Mouse (Mus musculus) MEL (cell line): ENCODE results near the gene Med7. TPM values are rescaled to one million over a fixed set of nuclear protein-coding genes. Genes with fewer than 3 reads are reported as not detected.

ENCODE experiments used
- DNase-seq: peaks from one replicate; pipeline ENCODE4 v3.0.0; 2011; ENCODE audit warnings: low read depth, low spot score
- H3K27ac ChIP-seq: 2 replicates; pipeline ENCODE4 v1.5.1; 2012; ENCODE audit warnings: low read depth, mild to moderate bottlenecking, control low read depth, low read length, moderate library complexity; ENCODE audit not compliant: control insufficient read depth
- H3K27me3 ChIP-seq, 2 experiments: fragments of 150-350 bp in 1 of 2; sonication (generic) in 1 of 2; 2 replicates each; pipeline ENCODE4 v1.6.1; 2012; ENCODE audit warnings: low read length in 2 of 2, mild to moderate bottlenecking in 2 of 2, improper control_type of control experiment in 1 of 2, moderate library complexity in 1 of 2; ENCODE audit not compliant: insufficient read depth in 2 of 2, control insufficient read depth in 1 of 2
- H3K36me3 ChIP-seq, 2 experiments: 2 replicates each; pipeline ENCODE4 v1.6.1; 2012 to 2014; ENCODE audit warnings: low read length in 2 of 2, improper control_type of control experiment in 1 of 2, inconsistent platforms in 1 of 2, mild to moderate bottlenecking in 1 of 2; ENCODE audit not compliant: insufficient read depth in 2 of 2, control insufficient read depth in 1 of 2
- H3K4me1 ChIP-seq, 2 experiments: fragments of 150-350 bp in 1 of 2; sonication (generic) in 1 of 2; 2 replicates each; pipeline ENCODE4 v1.6.1; 2012; ENCODE audit warnings: low read length in 2 of 2, improper control_type of control experiment in 1 of 2, mild to moderate bottlenecking in 1 of 2; ENCODE audit not compliant: insufficient read depth in 2 of 2, control insufficient read depth in 1 of 2
- H3K4me3 ChIP-seq, 2 experiments: fragments of 150-350 bp in 1 of 2; sonication (generic) in 1 of 2; 2 replicates each; pipeline ENCODE4 v1.5.1; 2012; ENCODE audit warnings: low read depth in 2 of 2, low read length in 2 of 2, mild to moderate bottlenecking in 2 of 2, moderate library complexity in 2 of 2, control low read depth in 1 of 2, improper control_type of control experiment in 1 of 2; ENCODE audit not compliant: control insufficient read depth in 1 of 2, insufficient read depth in 1 of 2
- H3K79me2 ChIP-seq: 2 replicates; pipeline ENCODE4 v1.6.1; 2012; ENCODE audit warnings: mild to moderate bottlenecking, low read length, moderate library complexity; ENCODE audit not compliant: control insufficient read depth, poor library complexity, insufficient read depth
- H3K9ac ChIP-seq: 2 replicates; pipeline ENCODE4 v1.6.1; 2012; ENCODE audit warnings: low read depth, mild to moderate bottlenecking, control low read depth, low read length, moderate library complexity; ENCODE audit not compliant: control insufficient read depth, poor library complexity, severe bottlenecking
- H3K9me3 ChIP-seq: fragments of 150-350 bp; sonication (generic); replicated peaks from 2 replicates; pipeline ENCODE4 v1.6.1; 2012; ENCODE audit warnings: mild to moderate bottlenecking, low read length, improper control_type of control experiment, moderate library complexity; ENCODE audit not compliant: insufficient read depth
- CTCF ChIP-seq, 3 experiments: IDR thresholded peaks in 2 of 3; conservative IDR thresholded peaks in 1 of 3; 2 replicates each; pipeline ENCODE4 v1.5.1; 2011 to 2012; ENCODE audit warnings: low read length in 3 of 3, low read depth in 2 of 3, mild to moderate bottlenecking in 2 of 3, improper control_type of control experiment in 1 of 3, inconsistent platforms in 1 of 3, mixed read lengths in 1 of 3, moderate library complexity in 1 of 3; ENCODE audit not compliant: control insufficient read depth in 1 of 3, insufficient read depth in 1 of 3, poor library complexity in 1 of 3, severe bottlenecking in 1 of 3
- ELF1 ChIP-seq: IDR thresholded peaks from 2 replicates; pipeline ENCODE4 v1.6.1; 2014; ENCODE audit warnings: low read depth, mild to moderate bottlenecking, inconsistent platforms, low read length, improper control_type of control experiment, moderate library complexity
- EP300 ChIP-seq, 2 experiments: IDR thresholded peaks; 2 replicates each; pipeline ENCODE4 v1.6.1; 2011; ENCODE audit warnings: improper control_type of control experiment in 2 of 2, low read length in 2 of 2, low read depth in 1 of 2, mild to moderate bottlenecking in 1 of 2
- ETS1 ChIP-seq: IDR thresholded peaks from 2 replicates; pipeline ENCODE4 v1.6.1; 2012; ENCODE audit warnings: low read depth, mild to moderate bottlenecking, inconsistent platforms, low read length, improper control_type of control experiment, moderate library complexity
- GABPA ChIP-seq: IDR thresholded peaks from 2 replicates; pipeline ENCODE4 v1.6.1; 2012; ENCODE audit warnings: low read depth, mild to moderate bottlenecking, inconsistent platforms, low read length, improper control_type of control experiment, moderate library complexity
- GATA1 ChIP-seq: IDR thresholded peaks from 2 replicates; pipeline ENCODE4 v1.6.1; 2011; ENCODE audit warnings: low read depth, low read length, improper control_type of control experiment
- HCFC1 ChIP-seq: IDR thresholded peaks from 2 replicates; pipeline ENCODE4 v1.6.1; 2012; ENCODE audit warnings: low read depth, mild to moderate bottlenecking, inconsistent platforms, low read length, improper control_type of control experiment, moderate library complexity
- JUND ChIP-seq: IDR thresholded peaks from 2 replicates; pipeline ENCODE4 v1.6.1; 2011; ENCODE audit warnings: low read depth, mild to moderate bottlenecking, improper control_type of control experiment, low read length
- KAT2A ChIP-seq: conservative IDR thresholded peaks from 2 replicates; pipeline ENCODE4 v1.6.1; 2012; ENCODE audit warnings: low read depth, low read length, improper control_type of control experiment, inconsistent platforms
- MAFK ChIP-seq: IDR thresholded peaks from 2 replicates; pipeline ENCODE4 v1.6.1; 2011; ENCODE audit warnings: low read depth, mild to moderate bottlenecking, low read length, improper control_type of control experiment, borderline replicate concordance
- MAZ ChIP-seq: IDR thresholded peaks from 2 replicates; pipeline ENCODE4 v1.6.1; 2012; ENCODE audit warnings: low read depth, mild to moderate bottlenecking, inconsistent platforms, low read length, improper control_type of control experiment
- MEF2A ChIP-seq: IDR thresholded peaks from 2 replicates; pipeline ENCODE4 v1.6.1; 2014; ENCODE audit warnings: low read depth, mild to moderate bottlenecking, inconsistent platforms, low read length, improper control_type of control experiment; ENCODE audit not compliant: poor library complexity, insufficient replicate concordance, severe bottlenecking; ENCODE audit errors: extremely low read depth
- MYB ChIP-seq: IDR thresholded peaks from 2 replicates; pipeline ENCODE4 v1.6.1; 2011; ENCODE audit warnings: mild to moderate bottlenecking, low read depth, low read length, improper control_type of control experiment
- MYC ChIP-seq: IDR thresholded peaks from 2 replicates; pipeline ENCODE4 v1.6.1; 2011; ENCODE audit warnings: low read depth, mild to moderate bottlenecking, low read length, improper control_type of control experiment, moderate library complexity
- NELFE ChIP-seq: IDR thresholded peaks from 2 replicates; pipeline ENCODE4 v1.6.1; 2011; ENCODE audit warnings: low read depth, low read length, improper control_type of control experiment
- NRF1 ChIP-seq: IDR thresholded peaks from 2 replicates; pipeline ENCODE4 v1.6.1; 2014; ENCODE audit warnings: low read depth, mild to moderate bottlenecking, inconsistent platforms, low read length, improper control_type of control experiment, moderate library complexity; ENCODE audit not compliant: poor library complexity, insufficient read depth, severe bottlenecking
- POLR2A ChIP-seq, 2 experiments: IDR thresholded peaks; 2 replicates each; pipeline ENCODE4 v1.6.1; 2011 to 2012; ENCODE audit warnings: low read length in 2 of 2, mild to moderate bottlenecking in 2 of 2, control low read depth in 1 of 2, improper control_type of control experiment in 1 of 2, low read depth in 1 of 2, moderate library complexity in 1 of 2; ENCODE audit not compliant: control insufficient read depth in 1 of 2, insufficient read depth in 1 of 2, poor library complexity in 1 of 2
- POLR2AphosphoS2 ChIP-seq: IDR thresholded peaks from 2 replicates; pipeline ENCODE4 v1.6.1; 2011; ENCODE audit warnings: low read length, improper control_type of control experiment
- SIN3A ChIP-seq: IDR thresholded peaks from 2 replicates; pipeline ENCODE4 v1.6.1; 2012; ENCODE audit warnings: low read length, improper control_type of control experiment, inconsistent platforms
- TAL1 ChIP-seq: IDR thresholded peaks from 2 replicates; pipeline ENCODE4 v1.6.1; 2012; ENCODE audit warnings: mild to moderate bottlenecking, inconsistent platforms, low read length, moderate library complexity, mixed read lengths
- TCF12 ChIP-seq: IDR thresholded peaks from 2 replicates; pipeline ENCODE4 v1.6.1; 2014; ENCODE audit warnings: low read depth, mild to moderate bottlenecking, inconsistent platforms, low read length, improper control_type of control experiment, moderate library complexity
- UBTF ChIP-seq: IDR thresholded peaks from 2 replicates; pipeline ENCODE4 v1.6.1; 2012; ENCODE audit warnings: low read depth, mild to moderate bottlenecking, inconsistent platforms, low read length, improper control_type of control experiment, moderate library complexity, borderline replicate concordance; ENCODE audit not compliant: insufficient read depth
- USF1 ChIP-seq: IDR thresholded peaks from 2 replicates; pipeline ENCODE4 v1.6.1; 2014; ENCODE audit warnings: low read depth, mild to moderate bottlenecking, inconsistent platforms, low read length, improper control_type of control experiment, moderate library complexity
- USF2 ChIP-seq, 2 experiments: IDR thresholded peaks; 2 replicates each; pipeline ENCODE4 v1.6.1; 2011 to 2012; ENCODE audit warnings: improper control_type of control experiment in 2 of 2, low read length in 2 of 2, borderline replicate concordance in 1 of 2, inconsistent platforms in 1 of 2, low read depth in 1 of 2, mild to moderate bottlenecking in 1 of 2; ENCODE audit not compliant: insufficient read depth in 1 of 2
- ZC3H11A ChIP-seq: IDR thresholded peaks from 2 replicates; pipeline ENCODE4 v1.6.1; 2012; ENCODE audit warnings: low read depth, mild to moderate bottlenecking, inconsistent platforms, low read length, improper control_type of control experiment
- ZKSCAN1 ChIP-seq: IDR thresholded peaks from 2 replicates; pipeline ENCODE4 v1.6.1; 2012; ENCODE audit warnings: low read depth, mild to moderate bottlenecking, inconsistent platforms, low read length, improper control_type of control experiment, moderate library complexity
- ZMIZ1 ChIP-seq: IDR thresholded peaks from 2 replicates; pipeline ENCODE4 v1.6.1; 2012; ENCODE audit warnings: low read depth, mild to moderate bottlenecking, inconsistent platforms, low read length, improper control_type of control experiment, moderate library complexity
- ZNF384 ChIP-seq: IDR thresholded peaks from 2 replicates; pipeline ENCODE4 v1.6.1; 2012; ENCODE audit warnings: low read depth, mild to moderate bottlenecking, inconsistent platforms, low read length, improper control_type of control experiment
- polyA plus RNA-seq, 2 experiments: library from polyadenylated mRNA; stranded (reverse) in 1 of 2; unstranded in 1 of 2; fragments of >175 nt in 1 of 2; fragments of >200 nt in 1 of 2; gene quantifications; 2 replicates each; pipeline versions ENCODE4 v1.2.1 to v1.2.4; 2012; ENCODE audit warnings: low replicate concordance in 2 of 2, low read depth in 1 of 2; ENCODE audit not compliant: insufficient read length in 2 of 2, insufficient read depth in 1 of 2, missing spikeins in 1 of 2
- total RNA-seq: library from RNA; depleted of rRNA; stranded (reverse); fragments of 300-350 nt; gene quantifications from 2 replicates; pipeline ENCODE4 v1.2.3, GENCODE M21; 2012

The Med7 gene
- total and polyA plus RNA-seq, 3 experiments, result 56.5 to 57.8 TPM; not detected in 1

GRCm38 (mm10) chr11:46446150-46446549 is 9.4 kb downstream of the Med7 start:
- Histone ChIP-seq H3K27ac (no peak overlapping the region), H3K79me2 (peaks cover 7% of the 10 kb centered on the region), H3K9ac (no peak overlapping the region), H3K36me3 (peaks cover 2 to 45% of the 10 kb centered on the region in 2 experiments; a peak in 3 of 4 replicates)
- peak; percentile 28; the same call in 1 of the 2 replicates for TF ChIP-seq ZNF384
- TF ChIP-seq USF1, result no peak
- TF ChIP-seq, all 39 proteins: peak for 1
- H3K4me1 ChIP-seq, result peaks cover 27 to 45% of the 10 kb centered on the region in 2 experiments
- DNase-seq, result no peak
- no peak overlapping the region for H3K4me3 ChIP-seq
- H3K27me3 ChIP-seq, result no peaks in the 10 kb centered on the region
- H3K9me3 ChIP-seq, result no peaks in the 10 kb centered on the region

GRCm38 (mm10) chr11:46447644-46448484 is 11.1 kb downstream of the Med7 start:
- H3K4me1 ChIP-seq, result peaks cover 24 to 32% of the 10 kb centered on the region in 2 experiments
- peak; percentile 87 for DNase-seq
- peaks cover 5% of the 10 kb centered on the region for H3K79me2 ChIP-seq
- H3K9ac ChIP-seq, result peak overlapping the region; percentile 68
- H3K36me3 ChIP-seq, result peaks cover 1 to 30% of the 10 kb centered on the region in 2 experiments; a peak in 3 of 4 replicates
- H3K27me3 ChIP-seq, result no peaks in the 10 kb centered on the region
- H3K9me3 ChIP-seq, result no peaks in the 10 kb centered on the region
- H3K4me3 ChIP-seq, result peak overlapping the region; percentile 7 to 55
- H3K27ac ChIP-seq, result peak overlapping the region; percentile 86
- no peak for TF ChIP-seq MAZ
- no peak for TF ChIP-seq MAFK
- TF ChIP-seq MYC, result 0 out of 2 replicates have a peak, but pooled peaks have one; percentile 25
- no peak for TF ChIP-seq UBTF
- no peak for TF ChIP-seq JUND
- TF ChIP-seq NRF1, result no peak
- TF ChIP-seq MEF2A, result no peak
- TF ChIP-seq POLR2AphosphoS2, result 0 out of 2 replicates have a peak, but pooled peaks have one; percentile 40
- no peak for TF ChIP-seq TAL1
- peak; percentile 32; the same call in 1 of the 2 replicates for TF ChIP-seq ETS1
- peak; percentile 44 for TF ChIP-seq NELFE
- peak; percentile 31 for TF ChIP-seq ZC3H11A
- no peak for TF ChIP-seq KAT2A
- peak; percentile 84 for TF ChIP-seq SIN3A
- TF ChIP-seq ZKSCAN1, result no peak
- TF ChIP-seq HCFC1, result peak; percentile 56
- peak; percentile 89 for TF ChIP-seq ELF1
- no peak for TF ChIP-seq TCF12
- no peak for TF ChIP-seq GATA1
- TF ChIP-seq POLR2A (IDR thresholded peaks at IDR 0.05; ENCODE audit: control insufficient read depth in 1 of 2, insufficient read depth in 1 of 2, low read depth in 1 of 2, low read length in 2 of 2, poor library complexity in 1 of 2), result peak in 1 of 2 experiments; percentile 77; a peak in 2 of 4 replicates
- peak in 2 of 3 experiments; percentile 42 to 61; a peak in 4 of 6 replicates for TF ChIP-seq CTCF (IDR thresholded peaks at IDR 0.05 in 2 of 3, conservative IDR thresholded peaks at IDR 0.05 in 1 of 3; ENCODE audit: control insufficient read depth in 1 of 3, insufficient read depth in 1 of 3, low read depth in 2 of 3, low read length in 3 of 3, poor library complexity in 1 of 3, severe bottlenecking in 1 of 3)
- TF ChIP-seq USF2 (IDR thresholded peaks at IDR 0.05; ENCODE audit: borderline replicate concordance in 1 of 2, insufficient read depth in 1 of 2, low read depth in 1 of 2, low read length in 2 of 2), result no peak
- TF ChIP-seq MYB, result no peak
- peak in 1 of 2 experiments; percentile 22; a peak in 1 of 4 replicates for TF ChIP-seq EP300 (IDR thresholded peaks at IDR 0.05; ENCODE audit: low read depth in 1 of 2, low read length in 2 of 2)
- TF ChIP-seq GABPA, result no peak
- TF ChIP-seq ZMIZ1, result no peak
